Mouse (Mus musculus) neural tube, embryonic 14.5 days (tissue): Measurements from ENCODE around the gene Scaf8. TPM values are rescaled to one million over a fixed set of nuclear protein-coding genes. Genes with fewer than 3 reads are reported as not detected.

Source experiments
- ATAC-seq: fragments of 200-750 bp; cut with Nextera tagmentation; 2 replicates; pipeline ENCODE4 v1.8.0; 2017; ENCODE audit warnings: low read depth, mild to moderate bottlenecking, moderate TSS enrichment, moderate library complexity
- H3K27ac ChIP-seq: fragments of 300-500 bp; sonication (generic); 2 replicates; pipeline ENCODE4 v1.5.1; 2014; ENCODE audit warnings: low read depth, mild to moderate bottlenecking, control low read depth, low read length, moderate library complexity, mixed read lengths
- H3K27me3 ChIP-seq: fragments of 300-500 bp; sonication (generic); 2 replicates; pipeline ENCODE4 v1.6.1; 2014; ENCODE audit warnings: low read length; ENCODE audit not compliant: control insufficient read depth, insufficient read depth
- H3K36me3 ChIP-seq: fragments of 300-500 bp; sonication (generic); 2 replicates; pipeline ENCODE4 v1.6.1; 2014; ENCODE audit warnings: low read length, mixed read lengths; ENCODE audit not compliant: control insufficient read depth, insufficient read depth
- H3K4me1 ChIP-seq: fragments of 300-500 bp; sonication (generic); 2 replicates; pipeline ENCODE4 v1.6.1; 2014; ENCODE audit warnings: low read length; ENCODE audit not compliant: control insufficient read depth, insufficient read depth
- H3K4me2 ChIP-seq: fragments of 300-500 bp; sonication (generic); 2 replicates; pipeline ENCODE4 v1.6.1; 2014; ENCODE audit warnings: mild to moderate bottlenecking, low read depth, low read length, control low read depth
- H3K4me3 ChIP-seq: fragments of 300-500 bp; sonication (generic); 2 replicates; pipeline ENCODE4 v1.5.1; 2014; ENCODE audit warnings: low read depth, low read length, control low read depth, mixed read lengths
- H3K9ac ChIP-seq: fragments of 300-500 bp; sonication (generic); replicated peaks from 2 replicates; pipeline ENCODE4 v1.6.1; 2014; ENCODE audit warnings: low read depth, mild to moderate bottlenecking, control low read depth, low read length, mixed read lengths
- H3K9me3 ChIP-seq: fragments of 300-500 bp; sonication (generic); 2 replicates; pipeline ENCODE4 v1.6.1; 2016; ENCODE audit warnings: low read length; ENCODE audit not compliant: control insufficient read depth
- WGBS: fragments of 180-500 bp; shearing (Covaris S2); extraction: QIAGEN DNeasy Blood & Tissue Kit; methylation state at CpG from one replicate; pipeline ENCODE4 v1.1.7; 2014; 5-methylcytosine and 5-hydroxymethylcytosine counted together
- polyA plus RNA-seq: library from polyadenylated mRNA; unstranded; fragments of >200 nt; fragmentation: Nextera tagmentation; extraction: Ambion mirVana; gene quantifications from 2 replicates; pipeline ENCODE4 v1.2.1, GENCODE M21; 2014

Scaf8 gene
- polyA plus RNA-seq, 1 experiment from 2014 or later = 19.8 TPM

DNA sequence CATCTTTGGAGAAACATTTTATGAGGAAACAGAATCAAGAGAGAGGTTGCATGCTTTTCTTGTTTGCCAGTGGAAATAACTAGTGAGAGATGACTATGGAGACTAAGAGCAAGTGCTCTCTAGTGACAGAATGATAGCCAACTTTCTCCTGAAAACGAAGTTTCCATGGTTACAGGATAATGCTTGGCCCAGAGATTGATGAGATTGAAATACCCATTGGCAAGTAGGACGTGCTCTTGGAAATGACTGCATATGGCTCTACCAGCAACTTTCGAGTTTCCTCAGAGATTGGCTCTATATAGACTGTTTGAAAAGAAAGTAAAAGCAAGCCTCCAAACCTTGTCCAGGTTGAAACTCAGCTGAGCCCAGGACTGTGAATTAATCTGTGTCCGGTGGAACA lies 97.3 kb downstream of the Scaf8 start:
- Histone ChIP-seq H3K27me3 (no peaks in the 10 kb centered on the region), H3K9me3 (no peaks in the 10 kb centered on the region), H3K36me3 (0 out of 2 replicates have a peak, but pooled peaks cover 8% of the 10 kb centered on the region), H3K9ac (no peak overlapping the region), H3K4me3 (no peak overlapping the region), H3K4me2 (no peak overlapping the region), H3K27ac (no peak overlapping the region), H3K4me1 (no peaks in the 10 kb centered on the region)
- ATAC-seq = no peak
- 61% methylated on average over 4 of the region's 4 CpGs for WGBS

DNA sequence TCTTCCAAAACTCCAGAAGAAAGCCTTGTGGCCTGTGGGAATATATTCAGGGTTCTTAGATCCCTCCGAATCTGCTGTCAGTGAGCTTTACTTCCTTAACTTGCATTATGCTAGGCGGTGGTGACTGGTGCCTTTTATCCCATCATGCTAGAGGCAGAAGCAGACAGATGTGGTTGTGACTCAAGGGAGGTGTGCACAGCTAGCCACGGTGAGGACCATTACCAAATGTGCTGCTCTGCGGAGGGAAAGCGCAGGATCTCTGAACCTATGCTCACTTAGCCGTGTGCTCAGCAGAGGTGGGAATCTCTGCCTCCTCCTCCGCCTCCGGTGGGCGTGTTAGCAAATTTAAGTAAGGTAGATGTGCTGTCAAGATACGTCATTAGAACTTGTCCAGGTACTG lies 98.1 kb downstream of the Scaf8 start:
- ATAC-seq = no peak
- Histone ChIP-seq H3K4me3 (no peak overlapping the region), H3K9me3 (no peaks in the 10 kb centered on the region), H3K4me1 (no peaks in the 10 kb centered on the region), H3K27me3 (no peaks in the 10 kb centered on the region), H3K9ac (no peak overlapping the region), H3K4me2 (no peak overlapping the region), H3K27ac (no peak overlapping the region), H3K36me3 (0 out of 2 replicates have a peak, but pooled peaks cover 8% of the 10 kb centered on the region)
- 94% methylated on average over 10 of the region's 10 CpGs for WGBS

DNA sequence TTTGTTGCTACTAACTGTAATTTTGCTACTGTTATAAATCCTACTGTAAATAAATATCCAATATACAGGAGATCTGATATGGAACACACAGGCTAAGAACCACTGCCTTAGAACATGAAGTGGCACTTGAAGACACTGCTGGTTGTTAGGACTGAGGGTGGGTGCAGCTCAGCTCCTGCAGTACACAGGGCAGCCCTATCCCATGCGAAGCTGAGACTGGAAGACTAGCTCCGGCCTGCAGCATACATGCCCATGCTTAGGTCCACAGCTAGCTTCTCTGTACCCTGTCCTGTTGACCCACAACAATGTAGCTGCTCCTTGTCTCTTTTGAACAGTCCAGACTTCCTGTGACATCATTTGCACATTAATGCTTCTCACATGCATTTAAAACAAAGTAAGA lies 100.1 kb downstream of the Scaf8 start:
- 0 out of 2 replicates have a peak, but pooled peaks cover 8% of the 10 kb centered on the region for H3K36me3 ChIP-seq
- no peak overlapping the region for H3K4me3 ChIP-seq
- H3K9me3 ChIP-seq = no peaks in the 10 kb centered on the region
- no peaks in the 10 kb centered on the region for H3K27me3 ChIP-seq
- H3K9ac ChIP-seq = no peak overlapping the region
- no peak for ATAC-seq
- H3K4me2 ChIP-seq = no peak overlapping the region
- no peak overlapping the region for H3K27ac ChIP-seq
- WGBS = 97% methylated on average over 2 of the region's 2 CpGs
- no peaks in the 10 kb centered on the region for H3K4me1 ChIP-seq

DNA sequence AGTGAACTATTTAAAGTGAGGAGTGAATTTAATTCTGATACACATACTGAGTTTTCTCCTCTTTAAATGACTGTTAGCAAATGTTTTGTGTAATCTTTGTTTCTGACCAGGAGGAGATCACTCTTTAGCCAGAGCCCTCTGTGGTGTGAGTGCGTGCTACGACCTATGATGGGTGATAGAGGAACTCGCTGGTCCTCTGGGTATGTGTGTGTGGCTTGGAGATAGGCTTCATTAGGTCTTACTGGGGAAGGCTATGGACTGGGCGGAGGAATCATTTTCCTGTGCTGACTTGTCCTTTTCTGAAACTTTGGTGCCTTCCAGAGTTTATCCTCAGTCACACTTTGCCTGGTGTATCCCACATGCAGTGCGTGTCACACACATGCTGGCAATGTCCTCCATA lies 102.3 kb downstream of the Scaf8 start:
- 0 out of 2 replicates have a peak, but pooled peaks cover 8% of the 10 kb centered on the region for H3K36me3 ChIP-seq
- 92% methylated on average over 5 of the region's 5 CpGs for WGBS

DNA sequence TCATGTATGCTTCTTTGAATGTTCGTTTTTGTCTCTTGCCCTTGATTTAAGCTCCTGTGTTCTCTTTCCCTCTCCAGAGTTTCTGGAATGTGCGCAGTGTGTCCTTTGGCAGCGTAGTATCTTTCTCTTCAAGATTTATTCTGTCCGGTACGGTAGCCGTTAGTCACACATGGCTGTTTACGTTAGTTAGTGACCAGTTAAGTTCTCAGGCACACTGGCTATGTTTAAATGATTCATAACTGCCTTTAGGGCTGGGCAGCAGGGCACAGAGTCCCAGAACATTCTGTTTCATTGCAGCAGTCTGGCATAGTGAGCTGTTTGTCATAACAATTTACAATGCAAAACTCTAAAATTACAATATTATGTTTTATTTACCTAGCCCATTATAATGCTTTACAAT lies 103.6 kb downstream of the Scaf8 start:
- no peaks in the 10 kb centered on the region for H3K27me3 ChIP-seq
- no peak overlapping the region for H3K27ac ChIP-seq
- H3K4me2 ChIP-seq = no peak overlapping the region
- no peaks in the 10 kb centered on the region for H3K9me3 ChIP-seq
- 59% methylated on average over 7 of the region's 7 CpGs for WGBS
- ATAC-seq = no peak
- no peak overlapping the region for H3K4me3 ChIP-seq
- no peaks in the 10 kb centered on the region for H3K4me1 ChIP-seq
- H3K9ac ChIP-seq = no peak overlapping the region
- 0 out of 2 replicates have a peak, but pooled peaks cover 8% of the 10 kb centered on the region for H3K36me3 ChIP-seq

More for the DNA sequence above, 102.3 kb downstream of the Scaf8 start:
- Histone ChIP-seq H3K9me3 (no peaks in the 10 kb centered on the region), H3K27ac (no peak overlapping the region), H3K4me2 (no peak overlapping the region), H3K9ac (no peak overlapping the region), H3K27me3 (no peaks in the 10 kb centered on the region), H3K4me3 (no peak overlapping the region), H3K4me1 (no peaks in the 10 kb centered on the region)
- ATAC-seq = no peak

DNA sequence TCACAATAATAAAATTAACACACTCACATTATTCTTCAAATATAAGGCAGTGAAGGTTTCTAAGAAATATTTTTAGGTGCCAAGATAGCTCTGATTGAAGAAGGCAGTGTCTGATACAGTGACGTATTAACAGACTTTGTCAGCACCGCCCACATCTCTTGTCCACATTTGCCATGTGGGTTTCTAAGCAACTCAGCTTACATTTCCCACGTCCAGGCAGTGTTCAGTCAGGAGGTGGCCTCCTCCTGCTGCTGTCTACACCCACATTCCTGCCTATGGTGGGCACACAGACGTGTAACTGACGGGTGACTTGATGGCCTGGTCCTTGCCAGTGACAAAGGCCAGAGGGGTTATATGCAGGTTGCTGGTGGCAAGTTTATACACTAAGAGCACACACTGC lies 104.1 kb downstream of the Scaf8 start:
- Histone ChIP-seq H3K9me3 (no peaks in the 10 kb centered on the region), H3K27me3 (no peaks in the 10 kb centered on the region), H3K9ac (no peak overlapping the region), H3K27ac (no peak overlapping the region), H3K4me3 (no peak overlapping the region), H3K4me1 (no peaks in the 10 kb centered on the region), H3K36me3 (0 out of 2 replicates have a peak, but pooled peaks cover 8% of the 10 kb centered on the region), H3K4me2 (no peak overlapping the region)
- no peak for ATAC-seq
- WGBS = 64% methylated on average over 5 of the region's 5 CpGs

DNA sequence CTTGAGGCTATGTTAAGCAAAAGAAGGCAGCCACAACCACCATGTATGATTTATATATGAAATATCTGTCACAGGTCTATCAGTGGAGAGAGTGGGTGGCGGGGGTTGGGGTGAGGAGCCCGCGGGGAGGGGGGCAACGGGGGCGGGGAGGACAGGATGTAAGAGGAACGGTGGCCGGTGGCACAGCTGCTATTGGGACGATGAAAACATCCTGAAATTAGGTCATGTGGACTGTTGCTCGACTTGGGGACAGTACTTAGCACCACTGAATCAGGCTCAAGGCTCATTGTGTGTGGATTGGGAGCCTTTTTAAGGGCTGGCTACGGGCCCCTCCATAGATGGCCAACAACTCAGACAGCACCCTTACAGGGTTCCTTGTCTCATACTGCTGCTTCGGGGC lies 105.4 kb downstream of the Scaf8 start:
- no peak overlapping the region for H3K4me3 ChIP-seq
- WGBS = 66% methylated on average over 11 of the region's 11 CpGs
- no peaks in the 10 kb centered on the region for H3K4me1 ChIP-seq
- H3K9me3 ChIP-seq = no peaks in the 10 kb centered on the region
- no peak for ATAC-seq
- no peaks in the 10 kb centered on the region for H3K27me3 ChIP-seq
- H3K36me3 ChIP-seq = 0 out of 2 replicates have a peak, but pooled peaks cover 8% of the 10 kb centered on the region
- no peak overlapping the region for H3K27ac ChIP-seq
- no peak overlapping the region for H3K4me2 ChIP-seq
- H3K9ac ChIP-seq = no peak overlapping the region

DNA sequence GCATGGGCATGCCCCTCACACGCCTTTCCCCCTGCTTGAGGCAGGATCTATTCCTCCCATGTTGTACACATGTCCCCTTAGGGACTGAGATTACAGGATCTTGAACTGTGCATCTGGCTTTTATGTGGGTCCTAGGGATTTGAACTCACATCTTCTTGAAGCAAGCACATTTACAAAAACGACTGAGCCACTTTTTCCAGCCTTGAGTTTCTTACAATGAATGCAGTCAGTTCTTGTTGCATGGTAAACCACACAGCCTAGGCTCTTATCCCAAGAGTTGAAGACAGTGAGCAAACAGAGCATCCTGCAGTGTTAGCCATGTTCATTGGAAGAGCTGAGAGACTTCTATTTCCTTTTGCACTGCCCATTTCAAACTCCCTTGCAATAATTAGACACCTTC lies 108.3 kb downstream of the Scaf8 start:
- Histone ChIP-seq H3K4me1 (no peaks in the 10 kb centered on the region), H3K9ac (no peak overlapping the region), H3K4me3 (no peak overlapping the region), H3K9me3 (no peaks in the 10 kb centered on the region), H3K27ac (no peak overlapping the region), H3K27me3 (no peaks in the 10 kb centered on the region), H3K4me2 (no peak overlapping the region), H3K36me3 (no peaks in the 10 kb centered on the region)
- no peak for ATAC-seq
- WGBS = 68% methylated on average over 2 of the region's 2 CpGs

DNA sequence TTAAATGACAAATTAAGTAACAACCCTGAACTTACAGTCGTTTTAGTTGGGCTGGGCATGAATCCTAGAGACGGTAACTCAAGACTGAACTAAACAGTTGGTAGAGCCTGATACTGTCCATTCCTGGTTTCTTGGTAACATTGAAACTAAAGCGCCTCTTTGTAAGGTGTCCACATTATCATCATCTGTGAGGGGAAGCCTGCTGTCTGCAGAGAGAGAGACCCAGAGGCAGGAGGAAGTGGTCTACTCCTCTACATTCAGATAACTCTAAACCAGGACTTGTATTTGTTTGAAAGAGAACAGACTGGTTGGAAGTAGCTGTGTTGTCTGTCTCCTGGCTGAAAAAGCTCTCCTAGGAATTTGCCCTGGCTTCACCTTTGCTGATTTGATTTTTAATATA lies 108.9 kb downstream of the Scaf8 start:
- Histone ChIP-seq H3K4me3 (no peak overlapping the region), H3K36me3 (no peaks in the 10 kb centered on the region), H3K9me3 (no peaks in the 10 kb centered on the region), H3K4me2 (no peak overlapping the region), H3K4me1 (no peaks in the 10 kb centered on the region), H3K27ac (no peak overlapping the region), H3K9ac (no peak overlapping the region), H3K27me3 (no peaks in the 10 kb centered on the region)
- 83% methylated on average over 3 of the region's 3 CpGs for WGBS
- ATAC-seq = no peak
